Mouse (Mus musculus): ENCODE measurements around the gene Flot2.

Flot2 gene

DNA sequence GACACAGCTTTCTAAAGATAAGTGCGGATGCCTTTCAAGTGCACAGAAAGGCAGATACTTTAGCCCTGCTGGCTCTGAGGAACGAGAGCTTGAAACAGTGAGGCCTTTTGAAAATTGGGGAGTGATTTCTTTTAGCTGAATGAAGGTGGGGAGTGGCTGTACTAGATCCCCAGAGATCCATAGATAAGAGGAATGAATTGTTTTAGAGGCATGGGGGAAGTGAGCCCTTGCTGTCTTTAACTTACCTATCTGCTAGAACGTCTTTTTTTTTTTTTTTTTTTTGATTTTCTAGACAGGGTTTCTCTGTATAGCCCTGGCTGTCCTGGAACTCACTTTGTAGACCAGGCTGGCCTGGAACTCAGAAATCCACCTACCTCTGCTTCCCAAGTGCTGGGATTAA, 59.3 kb downstream of the Flot2 start:
- in situ Hi-C loops (cut with MboI, MseI) = no loop called here

DNA sequence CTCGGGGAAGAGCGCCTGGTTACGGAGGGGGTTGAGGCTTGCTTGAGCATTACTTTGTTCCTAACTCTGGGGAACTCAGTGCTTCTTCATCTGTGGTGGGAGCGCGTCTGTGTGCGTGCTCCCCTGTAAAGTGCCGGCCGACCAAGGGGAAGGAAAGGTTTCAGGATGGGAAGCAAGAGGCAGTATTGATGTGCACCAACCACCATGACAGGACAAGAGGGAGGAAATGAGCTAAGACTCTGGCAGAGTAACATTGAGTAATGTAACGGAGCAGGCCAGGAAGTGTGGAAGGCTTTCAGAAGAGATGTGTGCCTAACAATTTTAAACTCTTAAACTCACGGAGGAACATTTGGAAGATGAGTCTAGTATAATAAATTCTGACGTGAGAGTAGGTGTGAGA, 63.0 kb downstream of the Flot2 start:
- in situ Hi-C loops (cut with MboI, MseI) = no loop called here

- in situ Hi-C loops (cut with MboI, MseI) = no loop called here
Observed at GRCm38 (mm10) chr11:78102142-78102541, 64.4 kb downstream of the Flot2 start.

DNA sequence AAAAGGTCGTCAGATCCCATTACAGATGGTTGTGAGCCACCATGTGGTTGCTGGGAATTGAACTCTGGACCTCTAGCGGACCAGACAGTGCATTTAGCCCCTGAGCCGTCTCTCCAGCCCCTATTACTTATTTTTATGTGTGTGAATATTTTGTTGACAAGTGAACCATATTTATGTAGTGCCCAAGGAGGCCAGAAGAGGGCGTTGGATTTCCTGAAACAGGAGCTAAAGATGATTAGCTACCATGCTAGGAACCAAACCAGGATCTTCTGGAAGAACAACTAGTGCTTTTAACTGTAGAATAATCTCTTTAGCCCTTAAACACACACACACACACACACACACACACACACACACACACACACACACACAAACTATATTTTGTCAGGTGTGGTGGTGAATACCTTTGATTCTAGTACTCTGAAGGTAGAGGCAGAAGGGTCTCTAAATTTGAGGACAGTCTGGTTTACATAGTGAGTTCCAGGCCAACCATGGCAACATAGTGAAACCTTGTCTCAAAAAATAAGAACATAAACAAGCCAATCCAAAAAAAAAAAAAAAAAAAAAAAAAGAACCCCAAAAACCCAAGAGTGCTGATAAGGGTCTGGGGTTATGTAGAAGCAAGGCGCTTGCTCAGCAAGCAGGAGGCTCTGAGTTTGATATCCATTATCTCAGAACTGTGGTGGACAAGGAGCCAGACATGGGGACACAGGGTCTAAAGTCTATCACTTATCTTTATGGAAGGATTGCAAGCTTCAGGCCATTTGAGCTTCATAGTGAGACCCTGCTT, 65.4 kb downstream of the Flot2 start:
- in situ Hi-C loops (cut with MboI, MseI) = no loop called here

GRCm38 (mm10) chr11:78104501-78104900, 66.8 kb downstream of the Flot2 start:
- in situ Hi-C loops (cut with MboI, MseI) = no loop called here

All from T-helper 17 cell (primary cell).